Mouse (Mus musculus): ENCODE data around the gene Rgs19.

Gene Rgs19

GRCm38 (mm10) chr2:181683381-181683780 lies 10.4 kb downstream of the Rgs19 start:
- no peak for DNase-seq (ENCODE audit: low spot score)

GRCm38 (mm10) chr2:181681978-181682377 lies 11.8 kb downstream of the Rgs19 start:
- DNase-seq (ENCODE audit: low spot score), result no peak

- no peak for DNase-seq (ENCODE audit: low spot score)
These were observed 13.1 kb downstream of the Rgs19 start for GRCm38 (mm10) chr2:181680716-181681117.

- peak; percentile 45 for DNase-seq (ENCODE audit: low spot score)
These were observed 13.6 kb downstream of the Rgs19 start, which contains the start of gene Tcea2 for GRCm38 (mm10) chr2:181679951-181680715. Gene Tcea2 (plus strand): TSS chr2:181680310.

GRCm38 (mm10) chr2:181678780-181679179 lies 15.0 kb downstream of the Rgs19 start:
- peak; percentile 67 for DNase-seq (ENCODE audit: low spot score)

- no peak for DNase-seq (ENCODE audit: low spot score)
These were observed 16.1 kb downstream of the Rgs19 start for GRCm38 (mm10) chr2:181677755-181678098.

- DNase-seq (ENCODE audit: low spot score), result no peak
These were observed 16.6 kb downstream of the Rgs19 start for GRCm38 (mm10) chr2:181677096-181677754.

- DNase-seq (ENCODE audit: low spot score), result no peak
These were observed 17.4 kb downstream of the Rgs19 start for GRCm38 (mm10) chr2:181676424-181676823.

- no peak for DNase-seq (ENCODE audit: low spot score)
These were observed 18.3 kb downstream of the Rgs19 start for GRCm38 (mm10) chr2:181675454-181675853.

GRCm38 (mm10) chr2:181674934-181675333 lies 18.8 kb downstream of the Rgs19 start:
- DNase-seq (ENCODE audit: low spot score), result no peak

- no peak for DNase-seq (ENCODE audit: low spot score)
These were observed 20.3 kb downstream of the Rgs19 start for GRCm38 (mm10) chr2:181673501-181673900.

GRCm38 (mm10) chr2:181671984-181672383 lies 21.8 kb downstream of the Rgs19 start:
- DNase-seq (ENCODE audit: low spot score), result no peak

- no peak for DNase-seq (ENCODE audit: low spot score)
These were observed 22.5 kb downstream of the Rgs19 start, which contains the start of gene Sox18 for GRCm38 (mm10) chr2:181671326-181671725. Gene Sox18 (minus strand): TSS chr2:181671640.

GRCm38 (mm10) chr2:181670913-181671311 lies 22.9 kb downstream of the Rgs19 start:
- no peak for DNase-seq (ENCODE audit: low spot score)

- DNase-seq (ENCODE audit: low spot score), result no peak
These were observed 23.4 kb downstream of the Rgs19 start for GRCm38 (mm10) chr2:181670285-181670912.

- DNase-seq (ENCODE audit: low spot score), result no peak
These were observed 30.5 kb downstream of the Rgs19 start for GRCm38 (mm10) chr2:181663298-181663630.

- no peak for DNase-seq (ENCODE audit: low spot score)
These were observed 31.0 kb downstream of the Rgs19 start for GRCm38 (mm10) chr2:181662620-181663297.

- peak; percentile 64 for DNase-seq (ENCODE audit: low spot score)
These were observed 34.1 kb downstream of the Rgs19 start for GRCm38 (mm10) chr2:181659609-181660055.

- peak; percentile 47 for DNase-seq (ENCODE audit: low spot score)
These were observed 34.7 kb downstream of the Rgs19 start for GRCm38 (mm10) chr2:181658930-181659555.

GRCm38 (mm10) chr2:181658528-181658927 lies 35.2 kb downstream of the Rgs19 start:
- no peak for DNase-seq (ENCODE audit: low spot score)

GRCm38 (mm10) chr2:181657441-181657840 lies 36.3 kb downstream of the Rgs19 start:
- DNase-seq (ENCODE audit: low spot score), result no peak

- DNase-seq (ENCODE audit: low spot score), result no peak
These were observed 37.0 kb downstream of the Rgs19 start, which contains the start of gene Gm29797 for GRCm38 (mm10) chr2:181656734-181657133. Gene Gm29797 (plus strand): TSS chr2:181657034.
